Mouse (Mus musculus) right cerebral cortex, postnatal 36 days (tissue): Measurements from ENCODE around the gene Zfp462.
"Not testable (repeated sequence)": the region's sequence is repeated elsewhere in the genome, so short reads cannot be mapped to it uniquely, and the experiment has no call there.

Experiments
- DNase-seq, 2 experiments: peaks; one replicate each; pipeline ENCODE4 v3.0.0; 2022; ENCODE audit warnings: low spot score in 2 of 2, mixed read lengths in 1 of 2

Zfp462 gene

GRCm38 (mm10) chr4:54950866-54951265 is 6.0 kb downstream of the Zfp462 start:
- no peak for DNase-seq

- no peak for DNase-seq
These were observed 9.0 kb downstream of the Zfp462 start for GRCm38 (mm10) chr4:54953657-54954395.

- DNase-seq = no peak
These were observed 9.6 kb downstream of the Zfp462 start for GRCm38 (mm10) chr4:54954455-54954854.

GRCm38 (mm10) chr4:54960776-54961175 is 15.9 kb downstream of the Zfp462 start:
- no peak for DNase-seq

- DNase-seq = no peak
These were observed 17.3 kb downstream of the Zfp462 start for GRCm38 (mm10) chr4:54962141-54962540.

GRCm38 (mm10) chr4:54963551-54963950 is 18.7 kb downstream of the Zfp462 start:
- DNase-seq = no peak

GRCm38 (mm10) chr4:54965169-54965695 is 20.4 kb downstream of the Zfp462 start:
- no peak for DNase-seq

- DNase-seq = peak; percentile 75 to 83
These were observed 21.4 kb downstream of the Zfp462 start for GRCm38 (mm10) chr4:54966161-54966806.

- DNase-seq = no peak
These were observed 22.3 kb downstream of the Zfp462 start for GRCm38 (mm10) chr4:54967166-54967565.

GRCm38 (mm10) chr4:54967721-54968120 is 22.9 kb downstream of the Zfp462 start:
- DNase-seq = no peak

GRCm38 (mm10) chr4:54969671-54970295 is 24.9 kb downstream of the Zfp462 start:
- DNase-seq = no peak

- no peak for DNase-seq
These were observed 26.5 kb downstream of the Zfp462 start for GRCm38 (mm10) chr4:54971386-54971785.

GRCm38 (mm10) chr4:54972096-54972495 is 27.2 kb downstream of the Zfp462 start:
- no peak for DNase-seq

- DNase-seq = no peak
These were observed 28.1 kb downstream of the Zfp462 start for GRCm38 (mm10) chr4:54972827-54973560.

GRCm38 (mm10) chr4:54979771-54980472 is 35.1 kb downstream of the Zfp462 start:
- no peak for DNase-seq

- DNase-seq = no peak
These were observed 39.7 kb downstream of the Zfp462 start for GRCm38 (mm10) chr4:54984502-54984901.

- no peak for DNase-seq
These were observed 41.8 kb downstream of the Zfp462 start for GRCm38 (mm10) chr4:54986671-54987070.

GRCm38 (mm10) chr4:54987256-54987655 is 42.4 kb downstream of the Zfp462 start:
- no peak for DNase-seq

GRCm38 (mm10) chr4:54987926-54988325 is 43.1 kb downstream of the Zfp462 start:
- DNase-seq = no peak

GRCm38 (mm10) chr4:54991973-54992372 is 47.1 kb downstream of the Zfp462 start:
- no peak for DNase-seq

- DNase-seq = not testable (repeated sequence)
These were observed 48.2 kb downstream of the Zfp462 start for GRCm38 (mm10) chr4:54993001-54993400.
